ENCODE assay signal across 7 mouse cellular contexts in genomic region chr11:53758791-53759351, GRCm38 (mm10). TPM values are rescaled to one million over a fixed set of nuclear protein-coding genes. Genes with fewer than 3 reads are reported as not detected.
DNase-seq lines count a peak whose midpoint lies in the region; ATAC-seq lines count a peak whose summit lies in the region.

No protein-coding gene starts in this region.

- ATAC-seq in midbrain, embryonic 11.5 days (ENCODE audit: low FRiP score) = no peak
- ATAC-seq in embryonic facial prominence, embryonic 12.5 days (ENCODE audit: insufficient number of reproducible peaks, insufficient read depth, low FRiP score, low TSS enrichment) = no peak
- no peak for ATAC-seq in midbrain, embryonic 13.5 days

- no peak overlapping the region for H3K4me3 ChIP-seq in midbrain, embryonic 10.5 days
- no peak overlapping the region for H3K4me3 ChIP-seq in midbrain, embryonic 11.5 days (ENCODE audit: low read depth, low read length)
- no peak overlapping the region for H3K4me3 ChIP-seq in embryonic facial prominence, embryonic 12.5 days
- H3K4me3 ChIP-seq in midbrain, embryonic 13.5 days (replicated peaks) = no peak overlapping the region

- 39% methylated on average over 6 of the region's 6 CpGs for WGBS in midbrain, embryonic 10.5 days
- 42% methylated on average over 6 of the region's 6 CpGs for WGBS in midbrain, embryonic 11.5 days
- WGBS in embryonic facial prominence, embryonic 12.5 days = 34% methylated on average over 6 of the region's 6 CpGs
- 45% methylated on average over 6 of the region's 6 CpGs for WGBS in midbrain, embryonic 13.5 days

- no peaks in the 10 kb centered on the region for H3K9me3 ChIP-seq in midbrain, embryonic 10.5 days (replicated peaks)
- no peaks in the 10 kb centered on the region for H3K9me3 ChIP-seq in midbrain, embryonic 11.5 days (ENCODE audit: control insufficient read depth, low read length)
- no peaks in the 10 kb centered on the region for H3K9me3 ChIP-seq in embryonic facial prominence, embryonic 12.5 days
- no peaks in the 10 kb centered on the region for H3K9me3 ChIP-seq in midbrain, embryonic 13.5 days

- peaks cover 35% of the 10 kb centered on the region for H3K4me1 ChIP-seq in midbrain, embryonic 10.5 days
- H3K4me1 ChIP-seq in midbrain, embryonic 11.5 days (ENCODE audit: control insufficient read depth, insufficient read depth, low read length) = peaks cover 18% of the 10 kb centered on the region
- peaks cover 27% of the 10 kb centered on the region for H3K4me1 ChIP-seq in embryonic facial prominence, embryonic 12.5 days
- H3K4me1 ChIP-seq in midbrain, embryonic 13.5 days (replicated peaks) = peaks cover 27% of the 10 kb centered on the region

- peaks cover 58% of the 10 kb centered on the region for H3K27me3 ChIP-seq in midbrain, embryonic 10.5 days (ENCODE audit: low read depth, poor library complexity, severe bottlenecking)
- H3K27me3 ChIP-seq in midbrain, embryonic 11.5 days (ENCODE audit: control insufficient read depth, insufficient read depth, low read length) = peaks cover 30% of the 10 kb centered on the region
- H3K27me3 ChIP-seq in embryonic facial prominence, embryonic 12.5 days = peaks cover 13% of the 10 kb centered on the region; the same call in 1 of the 2 replicates
- H3K27me3 ChIP-seq in midbrain, embryonic 13.5 days = peaks cover 47% of the 10 kb centered on the region

- no peaks in the 10 kb centered on the region for H3K36me3 ChIP-seq in midbrain, embryonic 10.5 days
- H3K36me3 ChIP-seq in midbrain, embryonic 11.5 days (ENCODE audit: control insufficient read depth, insufficient read depth, low read length) = no peaks in the 10 kb centered on the region
- H3K36me3 ChIP-seq in embryonic facial prominence, embryonic 12.5 days = no peaks in the 10 kb centered on the region
- H3K36me3 ChIP-seq in midbrain, embryonic 13.5 days = no peaks in the 10 kb centered on the region

- no peak overlapping the region for H3K4me2 ChIP-seq in midbrain, embryonic 11.5 days
- peak overlapping the region; percentile 23; the same call in 1 of the 2 replicates for H3K4me2 ChIP-seq in embryonic facial prominence, embryonic 12.5 days (replicated peaks)
- no peak overlapping the region for H3K4me2 ChIP-seq in midbrain, embryonic 13.5 days (replicated peaks)

- DNase-seq in midbrain, embryonic 10.5 days (ENCODE audit: low spot score) = no peak
- no peak for DNase-seq in midbrain, embryonic 11.5 days (ENCODE audit: low spot score, missing footprints)
- DNase-seq in kidney, postnatal 14 days = peak; percentile 47
- peak; percentile 49 to 64 for DNase-seq in thymus, postnatal 36 days
- DNase-seq in layer of hippocampus, adult 18-20 months (ENCODE audit: low spot score in 2 of 2) = no peak

- H3K27ac ChIP-seq in midbrain, embryonic 10.5 days (replicated peaks) = 0 out of 2 replicates have a peak overlapping the region, but pooled peaks have one; percentile 33
- no peak overlapping the region for H3K27ac ChIP-seq in midbrain, embryonic 11.5 days (ENCODE audit: low read depth, low read length)
- H3K27ac ChIP-seq in embryonic facial prominence, embryonic 12.5 days = peak overlapping the region; percentile 48; the same call in 1 of the 2 replicates
- no peak overlapping the region for H3K27ac ChIP-seq in midbrain, embryonic 13.5 days

- no peak overlapping the region for H3K9ac ChIP-seq in midbrain, embryonic 11.5 days (ENCODE audit: low read length)
- no peak overlapping the region for H3K9ac ChIP-seq in embryonic facial prominence, embryonic 12.5 days
- H3K9ac ChIP-seq in midbrain, embryonic 13.5 days (replicated peaks) = no peak overlapping the region

RNA-seq across cellular contexts. Expression of gene Irf1, which starts 10.9 kb away (rescaled TPM):
- polyA plus RNA-seq in midbrain, embryonic 10.5 days (2016; fragmentation: Nextera tagmentation; extraction: Ambion mirVana) = 3.6 and 3.8 TPM in 2 replicates
- 2.8 and 3.7 TPM in 2 replicates for polyA plus RNA-seq in midbrain, embryonic 11.5 days (2014; fragmentation: Nextera tagmentation; extraction: Ambion mirVana)
- 7.9 and 10.2 TPM in 2 replicates for polyA plus RNA-seq in embryonic facial prominence, embryonic 12.5 days (2016; fragmentation: Nextera tagmentation; extraction: Ambion mirVana)
- 10 to 100 TPM in 1 of 2 experiments, 1 to 10 TPM in 1; 9.4 to 11.6 TPM for total RNA-seq in layer of hippocampus, adult 18-20 months (2021)
- 1.5 and 2.0 TPM in 2 replicates for polyA plus RNA-seq in midbrain, embryonic 13.5 days (2015; fragmentation: Nextera tagmentation; extraction: Ambion mirVana)

RNA-seq across cellular contexts. Expression of gene Gm17334, which starts 14.1 kb away (rescaled TPM):
- polyA plus RNA-seq in midbrain, embryonic 10.5 days (2016; fragmentation: Nextera tagmentation; extraction: Ambion mirVana) = not detected in 2 replicates
- polyA plus RNA-seq in midbrain, embryonic 11.5 days (2014; fragmentation: Nextera tagmentation; extraction: Ambion mirVana) = not detected in 2 replicates
- polyA plus RNA-seq in embryonic facial prominence, embryonic 12.5 days (2016; fragmentation: Nextera tagmentation; extraction: Ambion mirVana) = not detected in 2 replicates
- 1 to 10 TPM in 1 of 2 experiments, under 1 TPM in 1; 0.99 to 1.9 TPM for total RNA-seq in layer of hippocampus, adult 18-20 months (2021)
- polyA plus RNA-seq in midbrain, embryonic 13.5 days (2015; fragmentation: Nextera tagmentation; extraction: Ambion mirVana) = not detected in 2 replicates

RNA-seq across cellular contexts. Expression of gene Il5, which starts 38.3 kb away (rescaled TPM):
- not detected in 2 replicates for polyA plus RNA-seq in midbrain, embryonic 10.5 days (2016; fragmentation: Nextera tagmentation; extraction: Ambion mirVana)
- not detected in 2 replicates for polyA plus RNA-seq in midbrain, embryonic 11.5 days (2014; fragmentation: Nextera tagmentation; extraction: Ambion mirVana)
- polyA plus RNA-seq in embryonic facial prominence, embryonic 12.5 days (2016; fragmentation: Nextera tagmentation; extraction: Ambion mirVana) = not detected in 2 replicates
- total RNA-seq in layer of hippocampus, adult 18-20 months (2021) = not detected
- polyA plus RNA-seq in midbrain, embryonic 13.5 days (2015; fragmentation: Nextera tagmentation; extraction: Ambion mirVana) = not detected in 2 replicates

RNA-seq across cellular contexts. Expression of gene Rad50, which starts 51.8 kb away (rescaled TPM):
- 21.2 and 22.6 TPM in 2 replicates for polyA plus RNA-seq in midbrain, embryonic 10.5 days (2016; fragmentation: Nextera tagmentation; extraction: Ambion mirVana)
- polyA plus RNA-seq in midbrain, embryonic 11.5 days (2014; fragmentation: Nextera tagmentation; extraction: Ambion mirVana) = 20.7 and 21.7 TPM in 2 replicates
- polyA plus RNA-seq in embryonic facial prominence, embryonic 12.5 days (2016; fragmentation: Nextera tagmentation; extraction: Ambion mirVana) = 25.3 and 30.9 TPM in 2 replicates
- total RNA-seq in layer of hippocampus, adult 18-20 months (2021) = 10 to 100 TPM; 13.2 to 13.9 TPM
- polyA plus RNA-seq in midbrain, embryonic 13.5 days (2015; fragmentation: Nextera tagmentation; extraction: Ambion mirVana) = 13.0 and 14.3 TPM in 2 replicates

Comparison
In these comparisons a context has a peak if more than half of its experiments do, and no peak if none do; other contexts are left out.
1. H3K27ac ChIP-seq: peak in midbrain, embryonic 10.5 days (single experiment) and embryonic facial prominence, embryonic 12.5 days (single experiment); none in midbrain, embryonic 11.5 days (single experiment) and midbrain, embryonic 13.5 days (single experiment).
2. DNase-seq: peak in kidney, postnatal 14 days (single experiment) and thymus, postnatal 36 days (2 of 2); none in midbrain, embryonic 10.5 days (single experiment), midbrain, embryonic 11.5 days (single experiment) and layer of hippocampus, adult 18-20 months (0 of 2).